Mouse (Mus musculus) neural tube, embryonic 15.5 days (tissue): ENCODE data around the gene Fgfr2. TPM values are rescaled to one million over a fixed set of nuclear protein-coding genes. Genes with fewer than 3 reads are reported as not detected.

Experiments
- ATAC-seq: fragments of 200-750 bp; cut with Nextera tagmentation; 2 replicates; pipeline ENCODE4 v1.8.0; 2017; ENCODE audit warnings: mild to moderate bottlenecking, moderate TSS enrichment, moderate library complexity; ENCODE audit not compliant: low FRiP score
- H3K27ac ChIP-seq: fragments of 300-500 bp; sonication (generic); replicated peaks from 2 replicates; pipeline ENCODE4 v1.5.1; 2015; ENCODE audit warnings: mild to moderate bottlenecking, inconsistent platforms
- H3K27me3 ChIP-seq: fragments of 300-500 bp; sonication (generic); replicated peaks from 2 replicates; pipeline ENCODE4 v1.6.1; 2015; ENCODE audit warnings: inconsistent platforms
- H3K36me3 ChIP-seq: fragments of 300-500 bp; sonication (generic); 2 replicates; pipeline ENCODE4 v1.6.1; 2015; ENCODE audit warnings: inconsistent platforms
- H3K4me1 ChIP-seq: fragments of 300-500 bp; sonication (generic); 2 replicates; pipeline ENCODE4 v1.6.1; 2015; ENCODE audit warnings: inconsistent platforms
- H3K4me2 ChIP-seq: fragments of 300-500 bp; sonication (generic); 2 replicates; pipeline ENCODE4 v1.6.1; 2015; ENCODE audit warnings: inconsistent platforms, mild to moderate bottlenecking, moderate library complexity
- H3K4me3 ChIP-seq: fragments of 300-500 bp; sonication (generic); replicated peaks from 2 replicates; pipeline ENCODE4 v1.5.1; 2015; ENCODE audit warnings: mild to moderate bottlenecking, inconsistent platforms
- H3K9ac ChIP-seq: fragments of 300-500 bp; sonication (generic); replicated peaks from 2 replicates; pipeline ENCODE4 v1.6.1; 2015; ENCODE audit warnings: mild to moderate bottlenecking, inconsistent platforms
- H3K9me3 ChIP-seq: fragments of 300-500 bp; sonication (generic); replicated peaks from 2 replicates; pipeline ENCODE4 v1.6.1; 2016; ENCODE audit warnings: inconsistent platforms
- WGBS: fragments of 180-500 bp; shearing (Covaris S2); methylation state at CpG from one replicate; pipeline ENCODE4 v1.1.7; 2015; ENCODE audit warnings: mixed read lengths; 5-methylcytosine and 5-hydroxymethylcytosine counted together
- polyA plus RNA-seq: library from polyadenylated mRNA; unstranded; fragments of >200 nt; fragmentation: Nextera tagmentation; extraction: Ambion mirVana; gene quantifications from 2 replicates; pipeline ENCODE4 v1.2.1, GENCODE M21; 2015

The Fgfr2 gene
- polyA plus RNA-seq, 1 experiment from 2014 or later = 21.2 TPM

GRCm38 (mm10) chr7:130552780-130553179 lies 2570.4 kb downstream of the Fgfr2 start:
- Histone ChIP-seq H3K36me3 (no peaks in the 10 kb centered on the region), H3K9ac (no peak overlapping the region), H3K27ac (no peak overlapping the region), H3K4me3 (no peak overlapping the region), H3K4me1 (no peaks in the 10 kb centered on the region), H3K27me3 (no peaks in the 10 kb centered on the region), H3K9me3 (no peaks in the 10 kb centered on the region), H3K4me2 (no peak overlapping the region)
- no peak for ATAC-seq
- WGBS = 64% methylated on average over 5 of the region's 5 CpGs

GRCm38 (mm10) chr7:130547635-130548175 lies 2575.4 kb downstream of the Fgfr2 start:
- Histone ChIP-seq H3K4me2 (peak overlapping the region; percentile 17; the same call in 1 of the 2 replicates), H3K27ac (peak overlapping the region; percentile 97; the same call in 1 of the 2 replicates), H3K4me1 (peaks cover 20% of the 10 kb centered on the region), H3K9ac (no peak overlapping the region), H3K36me3 (peaks cover 10% of the 10 kb centered on the region; the same call in 1 of the 2 replicates), H3K4me3 (0 out of 2 replicates have a peak overlapping the region, but pooled peaks have one; percentile 77), H3K27me3 (no peaks in the 10 kb centered on the region), H3K9me3 (no peaks in the 10 kb centered on the region)
- no peak for ATAC-seq
- 85% methylated on average over 12 of the region's 12 CpGs for WGBS

- Histone ChIP-seq H3K9me3 (no peaks in the 10 kb centered on the region), H3K27ac (peak overlapping the region; percentile 97), H3K4me1 (peaks cover 20% of the 10 kb centered on the region), H3K9ac (peak overlapping the region; percentile 87), H3K4me3 (peak overlapping the region; percentile 77), H3K4me2 (peak overlapping the region; percentile 67), H3K36me3 (peaks cover 14% of the 10 kb centered on the region), H3K27me3 (no peaks in the 10 kb centered on the region)
- peak; percentile 95 for ATAC-seq
- under 1% methylated on average over 84 of the region's 84 CpGs for WGBS
Measured at GRCm38 (mm10) chr7:130546791-130547484, 2576.2 kb downstream of the Fgfr2 start.

GRCm38 (mm10) chr7:130546421-130546790 lies 2576.7 kb downstream of the Fgfr2 start:
- Histone ChIP-seq H3K4me2 (peak overlapping the region; percentile 67), H3K27me3 (no peaks in the 10 kb centered on the region), H3K27ac (peak overlapping the region; percentile 97), H3K4me3 (peak overlapping the region; percentile 77), H3K9ac (peak overlapping the region; percentile 87), H3K36me3 (peaks cover 18% of the 10 kb centered on the region), H3K4me1 (peaks cover 20% of the 10 kb centered on the region), H3K9me3 (no peaks in the 10 kb centered on the region)
- ATAC-seq = no peak
- 5% methylated on average over 7 of the region's 7 CpGs for whole genome bisulfite sequencing

GRCm38 (mm10) chr7:130545893-130546292 lies 2577.3 kb downstream of the Fgfr2 start:
- H3K9ac ChIP-seq = peak overlapping the region; percentile 87
- H3K9me3 ChIP-seq = no peaks in the 10 kb centered on the region
- WGBS = 57% methylated on average over 3 of the region's 3 CpGs
- peak overlapping the region; percentile 77 for H3K4me3 ChIP-seq
- no peak for ATAC-seq
- H3K27ac ChIP-seq = peak overlapping the region; percentile 97
- H3K27me3 ChIP-seq = no peaks in the 10 kb centered on the region
- H3K4me1 ChIP-seq = peaks cover 20% of the 10 kb centered on the region
- H3K36me3 ChIP-seq = peaks cover 21% of the 10 kb centered on the region
- peak overlapping the region; percentile 67 for H3K4me2 ChIP-seq

GRCm38 (mm10) chr7:130545401-130545800 lies 2577.7 kb downstream of the Fgfr2 start:
- H3K9ac ChIP-seq = no peak overlapping the region
- 92% methylated on average over 5 of the region's 5 CpGs for WGBS
- peak overlapping the region; percentile 67; the same call in 1 of the 2 replicates for H3K4me2 ChIP-seq
- H3K27ac ChIP-seq = no peak overlapping the region
- no peak for ATAC-seq
- H3K27me3 ChIP-seq = no peaks in the 10 kb centered on the region
- peaks cover 23% of the 10 kb centered on the region for H3K36me3 ChIP-seq
- H3K9me3 ChIP-seq = no peaks in the 10 kb centered on the region
- no peak overlapping the region for H3K4me3 ChIP-seq
- H3K4me1 ChIP-seq = peaks cover 20% of the 10 kb centered on the region

GRCm38 (mm10) chr7:130543181-130543580 lies 2580.0 kb downstream of the Fgfr2 start:
- no peaks in the 10 kb centered on the region for H3K27me3 ChIP-seq
- no peak for ATAC-seq
- WGBS = 96% methylated on average over 4 of the region's 4 CpGs
- no peaks in the 10 kb centered on the region for H3K9me3 ChIP-seq
- no peak overlapping the region for H3K4me2 ChIP-seq
- H3K9ac ChIP-seq = no peak overlapping the region
- peaks cover 20% of the 10 kb centered on the region for H3K4me1 ChIP-seq
- no peak overlapping the region for H3K27ac ChIP-seq
- H3K36me3 ChIP-seq = peaks cover 38% of the 10 kb centered on the region
- no peak overlapping the region for H3K4me3 ChIP-seq

- H3K9ac ChIP-seq = no peak overlapping the region
- H3K36me3 ChIP-seq = peaks cover 61% of the 10 kb centered on the region
- H3K27ac ChIP-seq = no peak overlapping the region
- peaks cover 7% of the 10 kb centered on the region for H3K4me1 ChIP-seq
- no peaks in the 10 kb centered on the region for H3K9me3 ChIP-seq
- H3K4me2 ChIP-seq = no peak overlapping the region
- no peak for ATAC-seq
- WGBS = 91% methylated on average over 7 of the region's 7 CpGs
- H3K27me3 ChIP-seq = no peaks in the 10 kb centered on the region
- no peak overlapping the region for H3K4me3 ChIP-seq
Measured at GRCm38 (mm10) chr7:130540176-130540575, 2583.0 kb downstream of the Fgfr2 start.

GRCm38 (mm10) chr7:130537068-130537467 lies 2586.1 kb downstream of the Fgfr2 start:
- Histone ChIP-seq H3K36me3 (peaks cover 51% of the 10 kb centered on the region), H3K9me3 (no peaks in the 10 kb centered on the region), H3K4me2 (no peak overlapping the region), H3K9ac (no peak overlapping the region), H3K27me3 (no peaks in the 10 kb centered on the region), H3K27ac (no peak overlapping the region), H3K4me1 (0 out of 2 replicates have a peak, but pooled peaks cover 4% of the 10 kb centered on the region), H3K4me3 (no peak overlapping the region)
- ATAC-seq = no peak
- 87% methylated on average over 4 of the region's 4 CpGs for WGBS

- ATAC-seq = no peak
- H3K4me3 ChIP-seq = no peak overlapping the region
- 0 out of 2 replicates have a peak, but pooled peaks cover 4% of the 10 kb centered on the region for H3K4me1 ChIP-seq
- H3K9me3 ChIP-seq = no peaks in the 10 kb centered on the region
- no peak overlapping the region for H3K4me2 ChIP-seq
- no peak overlapping the region for H3K27ac ChIP-seq
- H3K27me3 ChIP-seq = no peaks in the 10 kb centered on the region
- 90% methylated on average over 4 of the region's 4 CpGs for WGBS
- H3K9ac ChIP-seq = no peak overlapping the region
- peaks cover 44% of the 10 kb centered on the region for H3K36me3 ChIP-seq
Measured at GRCm38 (mm10) chr7:130535174-130535573, 2588.0 kb downstream of the Fgfr2 start.

GRCm38 (mm10) chr7:130533316-130534260 lies 2589.6 kb downstream of the Fgfr2 start:
- Histone ChIP-seq H3K9me3 (no peaks in the 10 kb centered on the region), H3K27me3 (no peaks in the 10 kb centered on the region), H3K4me3 (no peak overlapping the region), H3K9ac (no peak overlapping the region), H3K36me3 (peaks cover 35% of the 10 kb centered on the region), H3K4me2 (no peak overlapping the region), H3K27ac (no peak overlapping the region; the same call in 1 of the 2 replicates), H3K4me1 (0 out of 2 replicates have a peak, but pooled peaks cover 4% of the 10 kb centered on the region)
- 46% methylated on average over 24 of the region's 25 CpGs for WGBS
- peak; percentile 68; the same call in 1 of the 2 replicates for ATAC-seq
